Mouse (Mus musculus): ENCODE data around the gene Spred2.

GRCm38 (mm10) chr11:19911216-19911615, 13.0 kb upstream of the Spred2 start:
- TF ChIP-seq CTCF (IDR thresholded peaks at IDR 0.05; ENCODE audit: low read depth): no peak
- TF ChIP-seq EP300 (optimal IDR thresholded peaks at IDR 0.05): no peak

All from stomach, postnatal 0 days (tissue).